Mouse (Mus musculus) embryonic facial prominence, embryonic 11.5 days (tissue): Measurements from ENCODE around the gene Hdlbp. TPM values are rescaled to one million over a fixed set of nuclear protein-coding genes. Genes with fewer than 3 reads are reported as not detected.

Experiments used
- ATAC-seq: fragments of 200-750 bp; cut with Nextera tagmentation; replicated peaks from 2 replicates; pipeline ENCODE4 v1.8.0; 2017; ENCODE audit warnings: low read depth; ENCODE audit not compliant: insufficient number of reproducible peaks, low FRiP score, low TSS enrichment
- DNase-seq: peaks from one replicate; pipeline ENCODE4 v3.0.0-alpha.2; 2015; ENCODE audit warnings: low spot score
- H3K27ac ChIP-seq: fragments of 300-500 bp; sonication (generic); replicated peaks from 2 replicates; pipeline ENCODE4 v1.5.1; 2014; ENCODE audit warnings: mild to moderate bottlenecking, low read depth, low read length, control low read depth
- H3K27me3 ChIP-seq: fragments of 300-500 bp; sonication (generic); 2 replicates; pipeline ENCODE4 v1.6.1; 2014; ENCODE audit warnings: mild to moderate bottlenecking, low read length, moderate library complexity, mixed read lengths; ENCODE audit not compliant: control insufficient read depth, insufficient read depth
- H3K36me3 ChIP-seq: fragments of 300-500 bp; sonication (generic); replicated peaks from 2 replicates; pipeline ENCODE4 v1.6.1; 2014; ENCODE audit warnings: low read depth, mild to moderate bottlenecking, low read length, moderate library complexity, mixed read lengths; ENCODE audit not compliant: control insufficient read depth, insufficient read depth
- H3K4me1 ChIP-seq: fragments of 300-500 bp; sonication (generic); 2 replicates; pipeline ENCODE4 v1.6.1; 2014; ENCODE audit warnings: low read length, mixed read lengths; ENCODE audit not compliant: control insufficient read depth, insufficient read depth
- H3K4me2 ChIP-seq: fragments of 300-500 bp; sonication (generic); 2 replicates; pipeline ENCODE4 v1.6.1; 2014; ENCODE audit warnings: low read depth, mild to moderate bottlenecking, control low read depth, low read length, moderate library complexity
- H3K4me3 ChIP-seq: fragments of 300-500 bp; sonication (generic); 2 replicates; pipeline ENCODE4 v1.5.1; 2014; ENCODE audit warnings: low read depth, low read length, control low read depth
- H3K9ac ChIP-seq: fragments of 300-500 bp; sonication (generic); replicated peaks from 2 replicates; pipeline ENCODE4 v1.6.1; 2014; ENCODE audit warnings: mild to moderate bottlenecking, control low read depth, low read length
- H3K9me3 ChIP-seq: fragments of 300-500 bp; sonication (generic); replicated peaks from 2 replicates; pipeline ENCODE4 v1.6.1; 2016; ENCODE audit warnings: mild to moderate bottlenecking, low read length, inconsistent platforms, mixed read lengths; ENCODE audit not compliant: control insufficient read depth
- WGBS: fragments of 180-500 bp; shearing (Covaris S2); extraction: QIAGEN DNeasy Blood & Tissue Kit; methylation state at CpG from one replicate; pipeline ENCODE4 v1.1.7; 2014; 5-methylcytosine and 5-hydroxymethylcytosine counted together
- polyA plus RNA-seq: library from polyadenylated mRNA; unstranded; fragments of >200 nt; fragmentation: Nextera tagmentation; extraction: Ambion mirVana; gene quantifications from 2 replicates; pipeline ENCODE4 v1.2.1, GENCODE M21; 2014

Gene Hdlbp
- polyA plus RNA-seq, 1 experiment from 2014 or later, result 106 TPM

DNA sequence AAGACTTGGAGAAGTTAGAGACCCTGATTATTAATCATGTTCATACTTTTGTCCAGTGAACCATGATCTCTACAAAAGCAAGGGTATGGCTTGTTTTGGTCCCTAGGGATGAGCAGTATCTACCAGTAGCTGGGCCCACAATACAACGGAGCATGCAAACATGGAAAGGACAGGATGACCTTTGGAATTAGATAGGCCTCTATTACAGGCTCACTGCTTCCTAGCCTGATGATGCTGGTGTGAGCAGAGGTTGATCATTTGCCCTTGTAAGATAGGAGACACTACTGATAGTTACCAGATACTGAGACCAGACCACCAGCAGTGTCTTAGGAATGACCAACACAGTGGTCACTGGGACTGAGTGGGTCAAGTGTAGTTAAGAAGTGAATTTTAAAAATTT lies 39.3 kb downstream of the Hdlbp start:
- Histone ChIP-seq H3K4me1 (no peaks in the 10 kb centered on the region; the same call in 1 of the 2 replicates), H3K9me3 (no peaks in the 10 kb centered on the region), H3K27me3 (no peaks in the 10 kb centered on the region), H3K9ac (no peak overlapping the region), H3K27ac (no peak overlapping the region), H3K36me3 (no peaks in the 10 kb centered on the region; the same call in none of the 2 replicates), H3K4me3 (no peak overlapping the region), H3K4me2 (no peak overlapping the region)
- ATAC-seq (no peak), DNase-seq (no peak)
- 97% methylated on average over 1 of the region's 1 CpGs for WGBS

DNA sequence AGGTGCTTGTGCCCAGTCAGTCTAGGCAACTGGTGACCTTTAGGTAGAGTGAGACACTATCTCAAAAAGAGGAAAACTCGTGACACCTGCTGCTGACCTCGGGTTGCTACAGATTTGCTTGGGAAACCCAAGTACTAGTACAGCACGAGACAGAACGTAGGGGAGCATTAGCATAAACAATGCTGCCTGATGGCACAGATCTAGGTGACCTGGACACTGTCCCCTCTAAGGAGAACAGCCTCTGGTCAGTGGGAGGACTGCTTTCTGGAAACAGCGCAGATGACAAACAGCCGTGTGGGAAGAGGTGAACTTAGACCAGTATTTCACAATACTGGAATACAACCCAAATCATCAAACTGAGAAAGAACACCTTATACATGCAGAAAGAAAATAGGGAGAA lies 46.5 kb downstream of the Hdlbp start:
- peaks cover 18% of the 10 kb centered on the region for H3K36me3 ChIP-seq
- H3K9ac ChIP-seq, result no peak overlapping the region
- WGBS, result 86% methylated on average over 6 of the region's 6 CpGs
- H3K4me3 ChIP-seq, result no peak overlapping the region
- H3K27me3 ChIP-seq, result no peaks in the 10 kb centered on the region
- no peak overlapping the region for H3K4me2 ChIP-seq
- DNase-seq (no peak), ATAC-seq (no peak)
- no peaks in the 10 kb centered on the region for H3K4me1 ChIP-seq
- H3K9me3 ChIP-seq, result no peaks in the 10 kb centered on the region
- H3K27ac ChIP-seq, result no peak overlapping the region

DNA sequence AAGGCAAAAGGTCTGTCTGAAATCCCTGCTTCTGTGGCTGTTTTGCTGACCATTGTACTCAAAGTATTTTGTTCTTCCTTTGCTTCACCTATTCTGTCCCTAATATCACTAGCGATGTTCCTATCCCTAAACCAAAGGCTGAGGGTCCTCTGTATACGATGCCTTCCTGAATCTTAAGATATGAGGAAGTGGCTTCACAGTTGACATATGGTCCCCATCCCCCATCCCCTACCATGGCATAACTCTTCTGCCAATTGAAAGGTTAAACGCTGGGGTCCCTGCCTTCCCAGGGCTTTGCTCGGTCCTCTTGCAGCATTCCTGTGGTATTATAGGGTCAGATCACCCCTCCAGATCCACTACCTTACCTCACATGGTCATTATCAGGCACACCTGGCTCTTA lies 75.2 kb downstream of the Hdlbp start:
- H3K4me3 ChIP-seq, result no peak overlapping the region
- H3K27ac ChIP-seq, result no peak overlapping the region
- no peaks in the 10 kb centered on the region for H3K27me3 ChIP-seq
- peaks cover 3% of the 10 kb centered on the region for H3K36me3 ChIP-seq
- no peaks in the 10 kb centered on the region for H3K9me3 ChIP-seq
- H3K4me1 ChIP-seq, result no peaks in the 10 kb centered on the region
- H3K4me2 ChIP-seq, result no peak overlapping the region
- WGBS, result 82% methylated on average over 4 of the region's 4 CpGs
- DNase-seq (no peak), ATAC-seq (no peak)
- no peak overlapping the region for H3K9ac ChIP-seq

DNA sequence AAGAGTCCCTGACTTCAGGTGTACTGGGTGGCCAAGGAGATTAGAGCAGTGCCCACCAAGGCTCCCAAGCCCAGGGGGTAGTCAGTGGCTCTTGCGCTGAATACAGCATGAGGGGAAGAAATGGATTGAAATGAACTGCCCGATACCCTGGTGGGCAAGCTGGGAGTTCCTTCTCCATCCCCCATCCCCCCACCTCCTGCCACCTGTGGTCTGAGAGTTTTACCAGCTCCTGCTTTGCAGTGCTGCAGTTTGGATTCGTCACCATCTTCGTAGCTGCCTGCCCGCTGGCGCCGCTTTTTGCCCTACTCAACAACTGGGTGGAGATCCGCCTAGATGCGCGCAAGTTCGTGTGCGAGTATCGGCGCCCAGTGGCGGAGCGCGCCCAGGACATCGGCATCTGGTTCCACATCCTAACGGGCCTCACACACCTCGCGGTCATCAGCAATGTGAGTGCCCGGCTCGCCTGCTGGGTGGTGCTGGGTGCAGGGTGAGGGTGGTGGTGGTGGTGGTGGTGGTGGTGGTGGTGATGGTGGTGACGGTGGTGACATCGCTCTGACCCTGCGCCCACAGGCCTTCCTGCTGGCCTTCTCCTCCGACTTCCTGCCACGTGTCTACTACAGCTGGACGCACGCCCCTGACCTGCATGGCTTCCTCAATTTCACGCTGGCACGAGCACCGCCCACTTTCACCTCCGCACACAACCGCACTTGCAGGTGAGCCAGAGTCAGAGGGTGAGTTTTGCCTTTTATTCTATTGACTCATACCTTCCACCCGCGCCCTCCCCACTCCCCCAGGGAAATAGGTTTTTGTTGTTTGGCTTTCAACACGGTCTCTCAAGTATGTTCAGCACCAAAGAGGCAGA lies 77.2 kb downstream of the Hdlbp start:
- 20% methylated on average over 34 of the region's 38 CpGs for WGBS
- Histone ChIP-seq H3K4me2 (peak overlapping the region; percentile 40), H3K4me1 (no peaks in the 10 kb centered on the region), H3K9ac (0 out of 2 replicates have a peak overlapping the region, but pooled peaks have one; percentile 32), H3K27me3 (no peaks in the 10 kb centered on the region), H3K9me3 (no peaks in the 10 kb centered on the region), H3K27ac (no peak overlapping the region), H3K36me3 (no peaks in the 10 kb centered on the region; the same call in 1 of the 2 replicates), H3K4me3 (no peak overlapping the region; the same call in 1 of the 2 replicates)
- peak; percentile 22 for DNase-seq
- ATAC-seq, result no peak

DNA sequence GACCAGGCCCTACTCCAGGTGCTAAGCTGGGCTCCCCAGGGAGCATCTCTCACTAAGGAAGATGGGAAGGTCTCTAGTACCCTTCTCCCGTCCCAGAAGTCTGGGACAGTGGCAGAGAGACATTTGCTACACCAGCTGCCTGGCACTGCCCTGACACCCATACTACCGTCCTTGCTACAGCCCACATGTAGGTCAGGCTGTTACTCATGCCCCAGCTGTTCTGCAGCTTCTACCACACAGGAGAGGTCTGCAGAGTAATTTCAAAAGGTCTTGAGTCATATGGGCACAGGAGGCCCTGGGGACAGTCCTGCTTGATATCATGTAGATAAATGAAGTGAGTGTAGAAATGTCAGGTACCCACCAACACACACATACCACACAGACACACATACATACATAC lies 89.7 kb downstream of the Hdlbp start:
- no peak overlapping the region for H3K9ac ChIP-seq
- H3K4me1 ChIP-seq, result no peaks in the 10 kb centered on the region
- no peak for DNase-seq
- ATAC-seq, result no peak
- no peak overlapping the region for H3K27ac ChIP-seq
- H3K4me3 ChIP-seq, result no peak overlapping the region
- no peaks in the 10 kb centered on the region for H3K9me3 ChIP-seq
- 66% methylated on average over 2 of the region's 2 CpGs for WGBS
- no peaks in the 10 kb centered on the region for H3K27me3 ChIP-seq
- no peak overlapping the region for H3K4me2 ChIP-seq
- H3K36me3 ChIP-seq, result no peaks in the 10 kb centered on the region

DNA sequence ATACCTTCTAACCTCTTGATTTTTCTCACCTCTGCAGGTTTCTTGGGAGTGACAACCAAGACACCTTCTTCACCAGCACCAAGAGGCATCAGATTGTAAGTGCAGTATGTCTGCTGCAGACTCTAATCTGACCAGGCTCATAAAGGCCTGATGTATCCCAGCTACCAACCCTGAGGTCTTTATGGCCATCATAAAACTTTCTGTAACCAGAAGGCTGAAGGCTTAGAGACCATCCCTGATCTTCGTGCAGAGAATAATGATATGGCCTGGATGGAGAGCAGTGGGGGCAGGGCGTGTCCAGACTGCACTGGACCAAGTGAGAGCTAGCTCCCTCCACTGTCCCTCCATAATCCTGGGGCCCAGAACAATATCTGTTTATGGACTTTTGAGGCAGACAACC lies 91.4 kb downstream of the Hdlbp start:
- DNase-seq, result no peak
- WGBS, result 82% methylated on average over 2 of the region's 2 CpGs

DNA sequence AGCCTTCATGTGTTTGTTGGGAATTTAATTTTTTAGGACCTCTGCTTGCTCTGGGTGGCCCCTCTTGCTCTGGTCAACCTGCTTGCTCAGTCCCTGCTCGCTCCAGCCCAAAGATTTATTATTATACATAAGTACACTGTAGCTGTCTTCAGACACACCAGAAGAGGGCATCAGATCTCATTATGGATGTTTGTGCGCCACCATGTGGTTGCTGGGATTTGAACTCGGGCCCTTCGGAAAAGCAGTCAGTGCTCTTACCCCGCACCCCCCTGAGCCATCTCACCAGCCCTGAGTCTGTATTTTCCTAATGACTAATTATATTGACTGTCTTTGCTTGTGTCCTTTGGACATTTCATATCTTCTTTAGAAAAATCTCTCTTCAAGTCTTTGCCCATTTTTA lies 99.5 kb downstream of the Hdlbp start:
- no peak for ATAC-seq
- no peak overlapping the region for H3K9ac ChIP-seq
- 80% methylated on average over 5 of the region's 5 CpGs for WGBS
- H3K4me2 ChIP-seq, result no peak overlapping the region
- H3K27me3 ChIP-seq, result no peaks in the 10 kb centered on the region
- no peaks in the 10 kb centered on the region for H3K9me3 ChIP-seq
- no peak overlapping the region for H3K4me3 ChIP-seq
- DNase-seq, result no peak
- H3K4me1 ChIP-seq, result no peaks in the 10 kb centered on the region
- H3K36me3 ChIP-seq, result no peaks in the 10 kb centered on the region
- no peak overlapping the region for H3K27ac ChIP-seq

More for the DNA sequence above, 91.4 kb downstream of the Hdlbp start:
- no peaks in the 10 kb centered on the region for H3K36me3 ChIP-seq
- H3K27me3 ChIP-seq, result no peaks in the 10 kb centered on the region
- no peak overlapping the region for H3K4me3 ChIP-seq
- no peaks in the 10 kb centered on the region for H3K4me1 ChIP-seq
- ATAC-seq, result no peak
- no peak overlapping the region for H3K9ac ChIP-seq
- H3K27ac ChIP-seq, result no peak overlapping the region
- H3K9me3 ChIP-seq, result no peaks in the 10 kb centered on the region
- H3K4me2 ChIP-seq, result no peak overlapping the region

DNA sequence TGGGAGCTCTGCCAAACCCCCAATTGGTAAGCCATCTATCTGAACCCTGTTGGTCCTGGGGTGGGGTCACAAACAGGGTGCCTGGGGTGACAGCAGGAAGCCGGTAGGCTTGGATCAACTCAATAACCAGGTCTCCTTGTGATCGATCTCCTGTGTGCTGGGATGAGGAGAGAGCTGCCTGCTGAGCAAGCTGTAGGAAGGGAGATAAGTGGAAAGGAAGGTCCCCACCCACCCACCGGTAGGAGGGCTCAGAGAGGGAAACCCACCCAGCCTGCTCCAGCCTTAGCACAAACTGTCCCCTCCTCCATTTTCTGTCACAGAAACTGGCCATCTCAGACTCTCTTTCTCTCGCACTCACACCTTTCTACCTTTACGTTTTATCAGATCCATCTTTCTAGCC lies 101.3 kb downstream of the Hdlbp start:
- H3K4me3 ChIP-seq, result no peak overlapping the region
- H3K9me3 ChIP-seq, result no peaks in the 10 kb centered on the region
- no peaks in the 10 kb centered on the region for H3K4me1 ChIP-seq
- 73% methylated on average over 5 of the region's 5 CpGs for WGBS
- DNase-seq (no peak), ATAC-seq (no peak)
- H3K27ac ChIP-seq, result no peak overlapping the region
- no peaks in the 10 kb centered on the region for H3K27me3 ChIP-seq
- no peak overlapping the region for H3K9ac ChIP-seq
- no peak overlapping the region for H3K4me2 ChIP-seq
- H3K36me3 ChIP-seq, result no peaks in the 10 kb centered on the region
